Mouse (Mus musculus) CD8-positive naive resting alpha-beta T cell, adult 2 months (primary cell): ENCODE results near the gene Ipo8.

ENCODE experiments used
- DNase-seq, 2 experiments: peaks; one replicate each; pipeline ENCODE4 v3.0.0; 2022; ENCODE audit warnings: low read depth in 2 of 2, low spot score in 2 of 2

Gene Ipo8

DNA sequence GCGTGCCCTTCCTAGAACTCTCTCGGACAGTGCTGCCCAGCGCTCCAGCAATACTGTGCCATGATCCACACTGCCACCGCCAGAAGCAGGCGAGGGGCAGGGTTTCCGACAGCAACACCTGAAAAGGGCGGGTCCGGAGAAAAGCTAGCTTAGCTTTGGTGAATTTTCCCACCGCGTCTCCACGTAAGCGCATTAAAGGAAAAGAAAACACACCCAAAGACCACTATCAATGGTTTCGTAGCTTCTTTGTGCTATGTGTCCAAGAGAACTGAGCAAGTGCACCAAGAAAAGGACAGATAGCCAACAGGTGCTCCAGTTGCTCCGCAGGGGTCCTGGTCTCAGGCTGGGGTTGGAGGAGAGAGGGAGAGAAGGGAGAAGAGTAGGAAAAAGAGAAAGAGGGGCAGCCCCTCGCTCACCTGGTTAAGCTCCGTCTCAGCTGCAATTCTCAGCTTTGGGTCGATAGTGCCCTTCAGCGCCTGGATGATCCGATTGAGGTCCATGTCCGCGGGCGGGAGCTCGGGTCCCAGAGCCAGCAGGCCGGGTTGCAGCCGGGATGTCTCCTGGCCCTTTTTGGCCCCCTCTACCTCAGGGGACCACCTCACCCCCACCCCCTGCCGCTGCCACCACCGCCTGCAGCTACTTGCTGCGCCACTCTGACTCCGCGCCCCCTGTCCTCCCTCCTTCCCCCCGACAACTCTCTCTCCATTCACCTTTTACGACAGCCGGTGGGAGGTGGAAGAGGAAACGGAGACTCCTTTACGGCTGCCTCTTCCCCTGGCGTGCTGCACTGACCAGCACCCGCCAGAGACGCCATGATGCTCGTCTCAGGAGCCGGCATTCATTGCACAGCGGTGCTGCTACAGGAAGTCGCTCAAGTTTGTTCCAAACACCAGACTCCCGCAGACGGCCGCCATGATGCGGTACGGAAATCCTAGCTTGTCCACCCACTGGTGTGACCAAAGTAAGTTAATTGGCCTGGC, at the start of gene Ipo8:
Gene Ipo8 (minus strand): TSS at position 720 of the 980 bp plus-strand sequence.
- peak; percentile 77 to 81 for DNase-seq

DNA sequence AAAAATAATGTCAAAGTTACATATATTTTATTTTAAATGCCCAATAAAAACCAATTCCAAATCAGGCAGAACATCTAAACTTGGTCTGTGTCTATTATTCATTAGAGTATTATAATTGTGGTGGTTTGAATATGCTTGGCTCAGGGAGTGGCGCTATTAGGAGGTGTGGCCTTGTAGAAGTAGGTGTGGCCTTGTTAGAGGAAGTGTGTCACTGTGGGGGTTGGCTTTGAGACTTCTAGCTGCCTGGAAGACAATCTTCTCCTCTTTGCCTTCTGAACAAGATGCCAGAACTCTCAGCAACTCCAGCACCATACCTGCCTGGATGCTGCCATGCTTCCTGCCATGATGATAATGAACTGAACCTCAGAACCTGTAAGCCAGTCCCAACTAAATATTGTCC, 42.6 kb upstream of the Ipo8 start:
- DNase-seq = no peak

DNA sequence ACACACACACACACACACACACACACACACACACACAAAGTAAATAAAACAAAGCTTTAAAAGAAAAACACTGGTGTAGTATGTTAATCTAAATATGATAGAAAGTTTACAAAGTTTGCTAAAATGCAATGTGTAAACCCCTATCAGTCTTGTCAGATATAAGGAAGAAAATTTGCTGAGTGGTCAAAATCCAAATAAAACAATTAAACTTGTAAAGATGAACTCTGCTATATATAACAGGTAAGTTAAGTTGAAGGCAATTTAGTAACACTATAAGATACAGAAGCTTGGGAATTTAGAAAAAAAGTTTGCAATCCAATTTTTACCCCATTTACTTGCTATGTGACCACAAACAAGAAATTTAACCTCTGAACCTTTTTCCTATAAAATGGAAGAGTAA, 14.4 kb upstream of the Ipo8 start:
- no peak for DNase-seq

DNA sequence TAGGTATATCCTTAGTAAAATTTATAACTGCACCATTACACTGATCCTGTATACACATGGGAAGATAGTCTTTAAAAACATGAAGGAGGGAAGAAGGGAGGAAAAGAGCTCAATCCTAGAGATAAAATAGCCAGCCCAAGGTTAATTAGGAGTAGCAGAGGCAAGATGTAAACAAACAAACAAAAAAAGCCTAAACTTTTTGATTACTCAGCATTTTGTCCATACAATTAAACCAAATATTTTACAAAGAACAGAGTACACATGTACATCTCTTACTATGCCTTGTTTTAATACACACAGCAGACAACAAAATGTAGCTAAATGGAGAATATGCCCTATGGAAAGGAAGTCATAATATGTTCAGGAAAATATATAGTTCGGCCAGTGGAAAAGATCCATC, 10.5 kb upstream of the Ipo8 start:
- DNase-seq = no peak

DNA sequence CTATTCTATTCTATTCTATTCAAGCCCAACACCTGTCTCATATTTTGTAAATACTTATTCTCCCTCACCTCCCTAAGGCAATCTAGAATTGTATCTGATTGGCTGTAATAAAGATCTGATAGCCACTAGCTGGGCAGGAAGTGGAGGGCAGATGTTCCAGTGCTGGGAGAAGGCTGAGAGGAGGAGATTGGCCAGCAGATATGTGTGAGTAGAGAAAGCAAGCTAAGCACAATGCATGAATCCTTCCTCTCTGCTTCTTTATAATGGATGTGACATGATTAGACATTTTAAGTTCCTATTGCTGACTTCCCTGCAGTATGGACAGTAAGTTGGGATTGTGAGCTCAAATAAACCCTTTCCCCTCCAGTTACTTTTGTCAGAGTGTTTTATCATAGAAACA, 7.2 kb upstream of the Ipo8 start:
- DNase-seq = no peak

DNA sequence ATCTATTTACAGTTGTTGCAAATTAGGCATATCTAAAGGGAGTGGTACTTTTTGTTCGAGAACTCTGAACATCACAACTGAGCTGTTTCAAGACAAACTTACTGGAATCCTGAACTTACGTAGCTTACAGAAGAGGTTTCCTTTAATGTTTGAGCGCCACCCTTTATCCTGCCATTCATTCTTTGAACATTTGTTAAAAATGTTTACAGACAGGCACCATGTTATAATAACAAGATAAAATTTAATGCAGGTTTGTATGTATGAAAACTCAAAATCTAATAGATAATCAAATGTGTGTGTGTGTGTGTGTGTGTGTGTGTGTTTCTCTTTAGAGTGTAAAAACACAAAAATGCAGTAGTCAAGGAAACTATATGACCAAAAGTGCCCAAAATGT, 458 bp upstream of the Ipo8 start:
- DNase-seq = no peak

DNA sequence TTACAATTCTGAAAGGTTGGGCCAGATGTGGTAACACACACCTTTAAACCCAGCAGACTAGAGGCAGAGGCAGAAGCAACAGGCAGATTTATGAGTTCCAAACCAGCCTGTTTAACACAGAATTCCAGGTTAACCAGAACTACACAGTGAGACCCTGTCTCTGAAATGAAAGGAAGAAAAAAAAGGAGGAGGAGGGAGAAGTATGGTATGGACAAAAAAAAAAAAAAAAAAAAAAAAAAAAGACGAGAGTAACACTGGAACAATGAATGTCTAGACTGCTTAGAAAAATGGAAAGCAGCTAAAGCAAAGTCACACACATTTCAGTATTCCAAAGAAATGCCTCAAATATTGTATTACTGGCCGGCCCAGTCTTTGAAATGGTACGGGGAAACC, 916 bp downstream of the Ipo8 start:
- DNase-seq = no peak

DNA sequence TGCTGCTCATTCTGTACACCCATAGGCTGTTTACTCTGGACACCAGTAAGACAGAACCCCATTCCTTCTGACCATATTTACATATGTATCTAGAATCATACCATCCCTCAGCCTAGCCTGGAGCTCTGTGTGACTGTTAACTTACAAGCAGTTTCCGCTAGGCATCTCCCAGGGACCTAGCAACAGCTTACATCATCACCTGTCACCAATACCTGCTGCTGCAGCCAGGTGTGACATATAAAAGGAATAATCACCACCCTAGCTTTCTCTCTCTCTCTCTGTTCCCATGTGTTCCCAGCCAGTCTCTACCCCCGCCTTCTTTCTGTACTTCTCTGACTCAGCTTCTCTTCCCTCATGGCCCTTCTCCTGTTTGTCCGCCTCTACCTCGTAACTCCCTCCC, 5.1 kb downstream of the Ipo8 start:
- DNase-seq = no peak

DNA sequence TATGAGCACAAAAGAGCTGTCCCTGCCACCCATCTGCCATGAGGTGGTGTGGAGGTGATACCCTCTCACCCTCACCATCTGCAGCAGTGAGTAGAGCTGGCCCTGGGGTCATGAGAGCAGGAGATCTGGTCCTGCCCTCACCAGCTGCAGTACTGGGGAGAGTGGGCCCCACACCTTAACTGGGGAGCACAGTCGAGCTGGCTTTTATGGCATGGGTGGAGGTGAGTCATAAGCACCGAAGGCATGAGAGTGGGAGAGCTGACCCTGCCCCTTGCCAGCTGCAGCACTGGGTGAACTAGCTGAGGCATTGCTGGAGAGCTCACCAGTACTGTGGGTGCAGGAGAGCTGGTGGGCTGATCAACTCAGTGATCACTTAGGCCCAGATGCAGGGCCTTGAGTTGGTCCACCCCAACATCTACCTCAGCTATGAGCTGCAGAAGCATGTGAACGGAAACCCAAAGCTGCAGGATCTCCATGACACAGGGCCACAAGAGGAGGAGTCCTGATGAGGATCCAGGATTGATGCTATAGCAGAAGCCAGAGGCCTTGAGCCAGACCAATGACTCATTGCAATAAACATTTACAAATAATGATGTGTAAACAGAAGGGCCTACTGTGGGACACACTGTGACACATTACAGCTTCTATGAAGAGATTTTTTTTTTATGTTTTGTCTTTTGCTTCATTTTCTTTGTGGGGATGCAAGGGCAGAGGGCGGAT, 12.5 kb downstream of the Ipo8 start:
- DNase-seq = no peak

DNA sequence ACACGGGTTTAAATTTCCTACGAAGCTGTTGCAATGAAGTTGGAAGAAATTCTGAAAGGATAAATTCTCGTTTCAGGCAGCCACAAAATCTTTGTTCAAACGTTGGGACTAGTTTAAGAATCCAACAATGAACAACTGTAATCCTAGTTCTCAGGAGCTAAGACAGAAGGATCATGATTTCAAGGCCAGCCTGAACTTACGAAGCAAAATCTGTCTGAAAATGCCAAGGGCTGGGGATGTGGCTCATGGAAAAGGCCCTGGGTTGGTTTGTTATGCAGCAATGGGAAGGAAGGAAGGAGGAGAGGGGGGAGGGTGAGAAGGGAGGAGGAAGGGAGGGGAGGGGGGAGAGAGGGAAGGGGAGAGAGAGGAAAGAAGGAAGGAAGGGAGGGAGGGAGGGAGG, 14.5 kb downstream of the Ipo8 start:
- no peak for DNase-seq

DNA sequence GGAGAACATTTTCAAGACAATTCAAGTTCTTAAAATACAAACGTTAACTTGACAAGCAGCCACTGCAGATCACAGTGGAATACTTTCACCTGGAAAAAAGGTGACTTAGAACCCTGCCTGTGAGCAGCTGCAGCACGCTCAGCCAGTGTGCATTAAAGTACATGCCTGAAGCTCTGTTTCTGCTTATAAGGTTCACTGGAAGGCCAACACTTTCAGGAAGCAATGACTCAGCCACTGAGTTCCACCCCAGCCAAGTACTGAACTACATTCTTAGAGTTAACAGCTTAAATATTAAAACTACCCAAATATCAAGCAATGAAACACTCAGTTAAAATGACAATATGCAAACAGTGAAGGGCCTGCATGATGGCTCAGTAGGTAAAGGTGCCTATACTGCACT, 20.1 kb downstream of the Ipo8 start:
- no peak for DNase-seq

DNA sequence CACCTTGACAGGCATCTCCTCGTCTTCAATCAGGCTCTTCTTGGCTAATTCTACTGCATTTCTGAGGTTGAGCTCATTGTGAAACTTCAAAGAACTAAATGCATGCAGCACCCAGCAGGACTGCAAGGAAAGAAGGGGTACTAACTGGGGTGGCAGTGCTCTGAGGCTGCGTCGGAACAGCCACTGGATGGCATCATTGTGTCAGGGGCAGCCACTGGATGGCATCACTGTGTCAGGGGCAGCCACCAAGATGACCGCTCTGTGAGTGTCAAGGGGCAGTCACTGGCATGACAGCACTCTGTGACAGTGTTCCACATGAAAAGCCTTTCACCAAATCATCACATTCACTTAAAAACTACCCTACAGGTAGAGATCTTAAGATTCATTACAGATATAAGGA, 31.5 kb downstream of the Ipo8 start:
- DNase-seq = no peak

DNA sequence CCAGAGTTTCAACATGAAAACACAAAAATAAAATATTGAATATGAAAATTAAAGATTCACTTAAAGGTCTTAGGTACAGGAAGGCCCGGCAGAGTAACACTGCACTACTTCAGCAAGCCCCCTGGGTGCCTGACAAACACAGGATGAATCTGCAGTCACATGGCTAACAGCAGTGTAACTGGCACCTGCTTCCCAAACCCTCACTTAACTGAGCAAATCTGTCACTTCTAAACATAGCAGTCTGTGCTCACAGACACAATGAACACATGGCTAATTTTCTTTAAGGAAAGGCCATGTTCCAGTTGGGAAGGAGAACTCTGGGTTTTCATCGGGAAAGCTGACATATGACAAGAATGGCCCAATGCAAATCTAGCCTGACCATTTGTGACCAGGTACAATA, 36.1 kb downstream of the Ipo8 start:
- no peak for DNase-seq

DNA sequence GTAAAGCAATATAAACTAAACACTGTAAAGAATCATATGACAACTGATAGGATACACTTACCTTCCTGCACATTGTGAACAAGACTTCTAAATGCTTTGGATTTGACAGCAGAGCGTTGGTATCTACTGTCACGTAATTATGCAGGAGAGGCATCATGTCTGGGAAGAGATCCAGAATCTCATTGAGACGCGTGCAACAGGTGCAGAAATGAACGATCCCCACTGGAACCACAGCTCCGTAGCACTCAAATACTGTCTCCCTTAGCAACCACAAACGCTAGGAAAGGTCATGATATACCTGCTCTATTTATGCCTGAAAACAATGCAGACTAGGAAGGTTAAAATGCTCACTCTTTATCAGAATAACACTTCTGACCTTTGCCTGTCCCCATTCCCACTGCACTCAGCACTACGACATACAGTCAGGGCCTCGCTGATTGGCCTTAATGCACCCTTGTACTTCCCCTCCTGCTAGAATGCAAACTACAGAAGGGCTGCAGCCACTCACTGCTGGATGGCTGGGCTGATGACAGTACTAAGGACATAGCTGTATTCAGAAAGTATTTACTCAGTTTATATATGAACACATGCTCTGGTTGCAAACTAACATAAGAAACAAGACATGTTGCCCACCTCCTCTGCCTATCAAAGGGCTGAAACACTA, 42.1 kb downstream of the Ipo8 start:
- DNase-seq = no peak

DNA sequence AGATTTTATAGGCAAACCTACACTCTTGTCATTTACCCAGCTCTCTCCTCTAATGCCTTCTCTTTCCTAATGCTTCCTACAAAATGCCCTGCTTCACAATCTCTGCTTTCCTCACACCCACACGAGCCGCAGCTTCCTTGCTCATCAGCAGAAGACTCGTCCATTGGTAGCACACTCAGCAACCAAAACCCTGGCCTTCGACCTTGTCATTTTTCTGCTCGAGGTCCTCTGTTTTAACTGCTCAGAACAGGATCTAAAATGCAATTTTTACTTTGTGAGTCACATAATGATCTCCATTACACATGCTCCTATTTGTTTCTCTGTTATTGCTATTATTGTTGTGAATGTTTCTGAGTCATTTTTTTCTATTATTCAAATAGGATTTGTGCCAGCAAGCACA, 45.1 kb downstream of the Ipo8 start:
- DNase-seq = no peak

DNA sequence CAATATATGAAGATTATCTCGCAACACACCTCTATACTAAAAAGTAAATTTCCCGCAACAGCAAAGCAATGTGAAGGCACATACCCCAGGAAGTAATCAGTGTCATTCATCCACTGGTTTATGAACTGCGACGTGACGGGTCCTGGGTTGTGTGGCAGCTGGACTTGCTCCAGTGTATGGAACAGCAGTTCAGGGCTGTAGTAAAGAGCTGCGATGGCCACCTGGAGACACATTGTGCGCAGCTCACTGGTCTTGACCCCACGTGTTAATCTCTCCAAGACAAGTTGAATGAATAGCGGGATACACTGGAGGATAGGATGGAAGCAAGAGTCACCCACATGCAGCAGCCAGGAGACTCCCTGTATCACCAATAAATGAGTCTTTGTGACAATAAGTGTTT, 46.8 kb downstream of the Ipo8 start:
- no peak for DNase-seq

DNA sequence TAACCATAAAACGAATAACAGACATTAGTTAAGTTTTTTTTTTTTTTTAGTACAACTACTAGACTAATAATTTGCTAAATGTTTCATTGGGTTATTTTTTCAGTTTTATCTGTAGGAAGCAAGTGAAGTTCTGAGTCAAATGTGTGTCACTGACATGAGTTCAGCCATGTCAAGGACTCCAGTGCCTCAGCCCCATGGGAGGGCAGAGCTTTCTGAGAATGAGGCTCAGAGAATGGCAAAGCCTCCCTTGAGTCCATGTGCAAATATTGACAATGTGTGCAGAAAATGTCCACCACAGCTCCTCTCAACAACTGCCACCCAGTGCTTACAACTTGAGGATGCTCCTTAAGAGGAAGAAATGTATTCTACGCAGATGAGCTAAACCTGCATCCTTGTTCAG, 55.0 kb downstream of the Ipo8 start:
- DNase-seq = no peak

DNA sequence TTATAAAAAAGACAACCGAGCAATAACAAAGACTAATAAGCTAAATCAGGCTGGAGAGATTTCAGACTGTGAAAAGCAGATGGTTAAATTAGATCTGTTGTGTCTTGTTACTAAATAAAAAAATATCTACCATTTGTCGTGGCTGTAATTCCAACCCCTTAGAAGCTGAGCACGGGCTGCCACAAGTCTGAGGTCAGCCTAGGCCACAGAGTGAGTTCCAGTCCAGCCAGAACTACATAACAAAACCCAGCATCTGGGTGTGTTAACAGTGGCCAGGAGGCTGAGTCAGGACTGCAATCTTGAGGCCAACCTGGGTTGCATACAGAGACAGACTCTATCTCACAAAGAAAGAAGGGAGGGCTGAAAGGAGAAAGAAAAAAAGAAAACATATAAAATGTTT, 59.8 kb downstream of the Ipo8 start:
- DNase-seq = no peak

DNA sequence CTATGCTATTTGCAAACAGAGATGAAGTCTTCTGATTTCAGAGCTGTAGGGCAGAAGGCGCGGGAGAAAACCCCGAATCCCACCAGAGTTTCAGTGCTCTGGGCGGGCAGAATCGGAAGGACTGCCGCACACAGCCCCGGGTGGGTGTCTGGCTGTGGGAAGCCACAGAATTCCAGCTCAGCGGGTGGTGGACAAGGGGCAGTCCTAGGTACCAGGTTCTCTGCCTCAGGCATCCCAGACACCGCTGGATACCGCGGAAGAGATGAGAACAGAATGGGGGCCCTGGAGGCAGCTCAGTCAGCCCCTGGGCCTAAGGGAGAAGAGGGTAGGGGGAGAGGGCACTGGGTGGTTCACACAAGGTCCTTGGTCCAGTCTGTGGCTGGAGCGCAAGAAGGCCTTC, 62.8 kb downstream of the Ipo8 start:
- no peak for DNase-seq

DNA sequence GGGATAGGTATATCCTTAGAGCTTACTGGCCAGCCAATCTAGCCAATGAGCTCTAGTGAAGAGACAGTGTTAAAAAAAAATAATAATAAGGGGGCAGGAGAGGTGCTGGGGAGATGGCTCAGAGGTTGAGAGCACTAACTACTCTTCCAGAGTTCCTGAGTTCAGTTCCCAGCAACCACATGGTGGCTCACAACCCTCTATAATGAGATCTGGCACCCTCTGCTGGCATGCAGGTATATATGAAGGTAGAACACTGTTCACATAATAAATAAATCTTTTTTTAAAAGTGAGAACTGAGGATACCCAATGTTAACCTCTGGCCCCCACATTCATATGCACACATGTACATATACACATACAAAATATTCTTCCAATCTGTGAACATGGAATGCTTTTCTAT, 64.0 kb downstream of the Ipo8 start:
- DNase-seq = no peak

DNA sequence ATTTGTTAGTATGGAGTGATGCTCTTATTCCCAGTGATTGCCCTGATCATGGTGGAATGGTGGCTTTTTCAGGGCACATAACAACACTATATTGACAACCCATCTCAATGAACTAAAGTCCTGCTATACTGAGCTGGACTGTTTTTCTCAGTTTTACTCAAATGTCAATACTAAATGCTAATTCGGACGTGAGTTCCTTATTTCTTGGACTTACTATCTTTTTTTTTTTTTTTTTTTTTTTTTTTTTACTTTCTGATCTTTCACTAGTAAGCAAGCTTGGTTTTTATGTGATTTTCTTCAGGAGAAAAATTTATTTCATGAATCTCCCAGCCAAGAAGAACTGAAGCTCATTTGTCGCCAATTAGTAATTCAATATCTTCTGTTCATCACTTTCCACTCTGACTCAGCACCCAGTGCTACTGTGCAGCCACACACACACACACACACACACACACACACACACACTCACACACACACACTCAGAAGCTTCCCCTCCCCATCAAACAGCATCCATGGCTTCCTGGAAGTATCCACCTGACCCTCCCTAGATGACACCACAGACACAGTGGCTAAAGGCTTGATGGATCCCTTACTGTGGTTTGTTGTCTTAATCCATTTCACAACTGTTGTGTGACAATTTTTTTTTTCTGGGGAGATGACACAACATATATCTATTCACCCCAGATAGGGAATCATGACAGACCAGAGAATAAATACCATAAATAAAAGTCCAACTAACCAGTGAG, 69.1 kb downstream of the Ipo8 start:
- DNase-seq = no peak
